Mouse (Mus musculus) erythroblast, embryonic 14.5 days (primary cell): ENCODE data around the gene Vax2. TPM values are rescaled to one million over a fixed set of nuclear protein-coding genes. Genes with fewer than 3 reads are reported as not detected.

Experiments
- H3K27me3 ChIP-seq: 2 replicates; pipeline ENCODE4 v1.6.1; 2012; ENCODE audit warnings: inconsistent platforms; ENCODE audit not compliant: control insufficient read depth
- H3K36me3 ChIP-seq: 2 replicates; pipeline ENCODE4 v1.6.1; 2012; ENCODE audit warnings: mild to moderate bottlenecking, inconsistent platforms; ENCODE audit not compliant: control insufficient read depth
- H3K4me1 ChIP-seq: 2 replicates; pipeline ENCODE4 v1.6.1; 2012; ENCODE audit warnings: inconsistent platforms; ENCODE audit not compliant: control insufficient read depth
- H3K4me3 ChIP-seq: replicated peaks from 2 replicates; pipeline ENCODE3; 2012; ENCODE audit warnings: moderate library complexity, mild to moderate bottlenecking, inconsistent platforms
- H3K9me3 ChIP-seq: 2 replicates; pipeline ENCODE4 v1.6.1; 2012; ENCODE audit warnings: low read length, inconsistent platforms, mixed read lengths; ENCODE audit not compliant: control insufficient read depth
- GATA1 ChIP-seq: IDR thresholded peaks from 2 replicates; pipeline ENCODE4 v1.6.1; 2012; ENCODE audit warnings: low read length, inconsistent platforms, mixed read lengths
- TAL1 ChIP-seq: IDR thresholded peaks from 3 replicates; pipeline ENCODE4 v1.6.1; 2012; ENCODE audit warnings: low read length, inconsistent platforms, mixed read lengths
- polyA plus RNA-seq: library from polyadenylated mRNA; stranded (reverse); fragments of >175 nt; gene quantifications from 2 replicates; pipeline ENCODE4 v1.2.3, GENCODE M21; 2012

Gene Vax2
- polyA plus RNA-seq, 1 experiment: not detected

- H3K4me3 ChIP-seq: no peak overlapping the region
- H3K36me3 ChIP-seq: no peaks in the 10 kb centered on the region
- no peak for TF ChIP-seq TAL1
- TF ChIP-seq GATA1: no peak
- H3K27me3 ChIP-seq: peaks cover 99% of the 10 kb centered on the region
- peaks cover 5% of the 10 kb centered on the region; the same call in 1 of the 2 replicates for H3K9me3 ChIP-seq
- H3K4me1 ChIP-seq: peaks cover 6% of the 10 kb centered on the region
Measured at GRCm38 (mm10) chr6:83707738-83708510, 3.1 kb upstream of the Vax2 start.

GRCm38 (mm10) chr6:83710361-83711066, 550 bp upstream of the Vax2 start:
- Histone ChIP-seq H3K4me1 (peaks cover 6% of the 10 kb centered on the region), H3K27me3 (peaks cover 100% of the 10 kb centered on the region), H3K36me3 (no peaks in the 10 kb centered on the region), H3K9me3 (peaks cover 5% of the 10 kb centered on the region; the same call in 1 of the 2 replicates), H3K4me3 (no peak overlapping the region)
- TF ChIP-seq TAL1 (no peak), GATA1 (no peak)

- Histone ChIP-seq H3K36me3 (no peaks in the 10 kb centered on the region), H3K9me3 (peaks cover 7% of the 10 kb centered on the region; the same call in 1 of the 2 replicates), H3K4me3 (no peak overlapping the region), H3K27me3 (peaks cover 100% of the 10 kb centered on the region), H3K4me1 (peaks cover 6% of the 10 kb centered on the region)
- TF ChIP-seq TAL1: no peak
- TF ChIP-seq GATA1: no peak
Measured at GRCm38 (mm10) chr6:83711725-83712475, 836 bp downstream of the Vax2 start.

GRCm38 (mm10) chr6:83713271-83714136, 2.4 kb downstream of the Vax2 start:
- Histone ChIP-seq H3K9me3 (peaks cover 7% of the 10 kb centered on the region; the same call in 1 of the 2 replicates), H3K4me3 (no peak overlapping the region), H3K36me3 (no peaks in the 10 kb centered on the region), H3K4me1 (peaks cover 6% of the 10 kb centered on the region), H3K27me3 (peaks cover 100% of the 10 kb centered on the region)
- TF ChIP-seq GATA1 (no peak), TAL1 (no peak)

GRCm38 (mm10) chr6:83714221-83715123, 3.4 kb downstream of the Vax2 start:
- no peak overlapping the region for H3K4me3 ChIP-seq
- H3K9me3 ChIP-seq: peaks cover 7% of the 10 kb centered on the region; the same call in 1 of the 2 replicates
- TF ChIP-seq GATA1: no peak
- TF ChIP-seq TAL1: no peak
- H3K36me3 ChIP-seq: no peaks in the 10 kb centered on the region
- H3K27me3 ChIP-seq: peaks cover 99% of the 10 kb centered on the region
- peaks cover 6% of the 10 kb centered on the region for H3K4me1 ChIP-seq

GRCm38 (mm10) chr6:83715461-83716196, 4.6 kb downstream of the Vax2 start:
- no peak for TF ChIP-seq GATA1
- TF ChIP-seq TAL1: no peak
- peaks cover 7% of the 10 kb centered on the region; the same call in 1 of the 2 replicates for H3K9me3 ChIP-seq
- H3K36me3 ChIP-seq: no peaks in the 10 kb centered on the region
- H3K27me3 ChIP-seq: peaks cover 96% of the 10 kb centered on the region
- no peak overlapping the region for H3K4me3 ChIP-seq
- peaks cover 4% of the 10 kb centered on the region for H3K4me1 ChIP-seq

GRCm38 (mm10) chr6:83717026-83717425, 6.0 kb downstream of the Vax2 start:
- TF ChIP-seq GATA1 (no peak), TAL1 (no peak)
- H3K9me3 ChIP-seq: peaks cover 2% of the 10 kb centered on the region; the same call in 1 of the 2 replicates
- H3K27me3 ChIP-seq: peaks cover 96% of the 10 kb centered on the region
- no peak overlapping the region for H3K4me3 ChIP-seq
- no peaks in the 10 kb centered on the region for H3K36me3 ChIP-seq
- H3K4me1 ChIP-seq: no peaks in the 10 kb centered on the region
